Mouse (Mus musculus) lung, postnatal 10 days (tissue): ENCODE results near the gene Ncor1.
A peak's percentile ranks its signal among the peaks of the same experiment; 100 is the strongest.
"Not testable (repeated sequence)": the region's sequence is repeated elsewhere in the genome, so short reads cannot be mapped to it uniquely, and the experiment has no call there.

Source experiments
- DNase-seq: peaks from one replicate; pipeline ENCODE4 v3.0.0; 2021

Gene Ncor1

GRCm38 (mm10) chr11:62458276-62458724 lies at the start of gene Ncor1, which contains the start of gene Pigl:
TSS of gene Ncor1 (minus strand) at chr11:62458541.
TSS of gene Pigl (plus strand) at chr11:62458460.
- DNase-seq, result peak; percentile 90

- no peak for DNase-seq
Observed at GRCm38 (mm10) chr11:62507683-62508082, 49.3 kb upstream of the Ncor1 start.

GRCm38 (mm10) chr11:62500529-62500928 lies 42.2 kb upstream of the Ncor1 start:
- no peak for DNase-seq

GRCm38 (mm10) chr11:62498802-62499201 lies 40.5 kb upstream of the Ncor1 start:
- no peak for DNase-seq

- DNase-seq, result no peak
Observed at GRCm38 (mm10) chr11:62497181-62497580, 38.8 kb upstream of the Ncor1 start.

- peak; percentile 56 for DNase-seq
Observed at GRCm38 (mm10) chr11:62496151-62496715, 37.9 kb upstream of the Ncor1 start.

- peak; percentile 71 for DNase-seq
Observed at GRCm38 (mm10) chr11:62495276-62495801, 37.0 kb upstream of the Ncor1 start.

- peak; percentile 88 for DNase-seq
Observed at GRCm38 (mm10) chr11:62494754-62495275, 36.5 kb upstream of the Ncor1 start.

- DNase-seq, result no peak
Observed at GRCm38 (mm10) chr11:62493701-62494100, 35.4 kb upstream of the Ncor1 start.

DNA sequence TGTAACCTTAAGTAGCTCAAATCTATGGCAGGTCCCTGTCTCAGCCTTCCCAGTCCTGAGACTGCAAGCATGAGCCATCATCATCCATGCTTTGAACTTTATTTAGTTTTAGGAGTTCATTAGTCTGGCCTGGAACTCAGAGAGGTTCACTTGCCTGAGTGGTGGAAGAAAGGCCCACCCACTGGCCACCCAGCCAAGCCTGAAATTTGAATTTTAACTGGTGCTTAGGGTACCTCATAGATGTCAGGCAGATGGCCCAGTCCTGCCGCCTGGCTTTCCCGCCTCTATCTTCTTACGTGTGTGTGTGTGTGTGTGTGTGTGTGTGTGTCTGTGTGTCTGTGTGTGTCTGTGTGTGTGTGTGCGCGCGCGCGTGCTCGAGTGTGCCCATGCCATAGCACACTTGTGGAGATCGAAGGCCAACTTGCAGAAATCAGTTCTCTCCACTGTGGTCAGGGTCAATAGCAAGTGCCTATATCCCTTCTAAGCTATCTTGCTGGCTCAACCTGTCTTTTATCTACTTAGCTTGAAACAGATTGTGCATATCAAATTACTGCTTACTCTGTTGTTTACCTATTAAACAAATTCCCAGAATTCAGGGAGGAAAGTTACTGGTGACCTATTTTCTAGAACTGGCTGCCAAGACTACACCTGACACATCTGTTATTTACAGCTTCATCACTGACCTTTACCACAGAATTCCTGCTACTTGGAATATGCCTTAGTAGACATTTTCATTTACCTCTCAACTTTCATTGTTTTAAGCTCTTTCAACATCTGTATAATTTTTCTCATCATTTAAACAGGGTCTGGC lies 29.4 kb upstream of the Ncor1 start:
- DNase-seq, result no peak

- DNase-seq, result no peak
Observed at GRCm38 (mm10) chr11:62486949-62487348, 28.6 kb upstream of the Ncor1 start.

DNA sequence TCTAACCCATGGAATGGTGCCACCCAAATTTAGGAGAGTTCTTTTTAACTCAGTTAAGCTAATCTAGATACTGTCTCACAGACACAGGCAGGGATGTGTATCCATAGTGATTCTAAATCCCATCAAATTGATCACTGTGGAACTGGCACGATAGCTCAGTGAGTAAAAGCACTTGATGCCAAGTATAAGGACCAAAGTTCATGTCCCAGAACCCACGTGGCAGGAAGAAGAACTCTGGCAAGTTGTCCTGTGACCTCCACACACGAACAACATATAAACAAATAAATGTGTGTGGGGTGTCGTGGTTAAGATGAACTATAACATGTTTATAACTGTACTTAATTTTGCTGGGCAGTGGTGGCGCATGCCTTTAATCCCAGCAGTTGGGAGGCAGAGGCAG lies 21.2 kb upstream of the Ncor1 start:
- DNase-seq, result no peak

DNA sequence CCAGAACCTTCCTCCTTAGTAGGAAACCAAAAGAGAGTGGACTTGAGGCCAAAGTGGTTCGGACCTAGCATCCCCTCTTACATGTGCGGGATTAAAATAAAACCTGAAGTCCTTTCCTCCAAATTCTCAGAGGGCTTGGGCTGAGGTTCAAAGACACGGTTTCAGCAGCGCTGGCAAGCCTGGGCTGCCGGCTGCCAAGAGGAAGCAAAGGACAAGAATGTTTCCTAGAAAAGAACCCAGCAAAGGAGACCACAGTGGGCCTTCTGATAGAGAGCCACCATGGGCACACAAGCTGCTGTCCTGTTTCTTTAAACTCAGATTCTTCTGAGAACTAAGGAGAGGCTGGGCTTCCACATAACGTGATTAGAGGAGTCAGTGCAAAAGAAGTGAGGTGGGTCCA lies 20.6 kb upstream of the Ncor1 start:
- DNase-seq, result no peak

GRCm38 (mm10) chr11:62476156-62476555 lies 17.8 kb upstream of the Ncor1 start:
- no peak for DNase-seq

DNA sequence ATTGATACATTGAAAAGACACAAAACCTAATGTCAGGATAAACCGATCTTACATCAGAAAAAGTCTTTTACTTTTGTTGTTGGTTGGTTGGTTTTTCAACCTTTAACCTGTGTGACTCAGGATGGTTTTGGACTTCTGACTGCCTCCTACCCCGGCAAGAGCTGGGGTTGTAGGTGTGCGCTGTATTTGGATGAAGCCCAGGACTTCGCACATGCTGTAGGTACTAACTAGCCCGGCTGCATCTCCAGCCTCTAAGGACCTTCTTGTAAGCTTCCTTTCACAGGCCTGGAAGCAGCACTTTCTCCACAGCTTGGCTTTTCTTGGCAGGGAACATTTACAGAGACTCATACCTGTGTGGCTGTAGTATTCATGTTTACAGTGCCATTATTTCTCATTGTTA lies 15.2 kb upstream of the Ncor1 start:
- no peak for DNase-seq

DNA sequence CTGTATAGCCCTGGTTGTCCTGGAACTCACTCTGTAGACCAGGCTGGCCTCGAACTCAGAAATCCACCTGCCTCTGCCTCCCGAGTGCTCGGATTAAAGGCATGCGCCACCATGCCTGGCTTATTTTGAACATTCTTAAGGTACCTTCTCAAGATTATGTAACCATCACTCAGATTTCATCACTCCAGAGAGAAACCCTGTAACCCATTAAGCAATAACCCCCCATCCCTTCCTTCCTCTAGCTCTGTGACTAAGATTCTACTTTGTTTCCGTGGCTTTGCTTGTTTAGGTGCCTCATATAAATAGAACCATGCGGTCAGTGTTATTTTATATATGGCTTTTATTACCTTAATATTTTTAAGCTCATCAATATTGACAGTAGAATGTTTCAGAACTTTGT lies 12.1 kb upstream of the Ncor1 start:
- no peak for DNase-seq

DNA sequence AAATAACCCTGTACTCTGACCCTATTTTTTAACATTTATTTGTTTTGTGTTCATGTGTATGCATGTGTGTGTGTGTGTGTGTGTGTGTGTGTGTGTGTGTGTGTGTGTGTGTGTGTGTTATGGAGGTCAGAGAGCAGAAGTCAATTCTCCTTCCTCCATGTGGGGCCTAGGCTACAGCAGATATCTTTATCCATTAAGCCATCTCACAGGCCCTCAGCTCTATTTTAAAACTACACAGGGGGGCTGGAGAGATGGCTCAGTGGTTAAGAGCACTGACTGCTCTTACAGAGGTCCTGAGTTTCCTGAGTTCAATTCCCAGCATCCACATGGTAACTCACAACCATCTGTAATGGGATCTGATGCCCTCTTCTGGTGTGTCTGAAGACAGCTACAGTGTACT lies 8.9 kb upstream of the Ncor1 start:
- not testable (repeated sequence) for DNase-seq

DNA sequence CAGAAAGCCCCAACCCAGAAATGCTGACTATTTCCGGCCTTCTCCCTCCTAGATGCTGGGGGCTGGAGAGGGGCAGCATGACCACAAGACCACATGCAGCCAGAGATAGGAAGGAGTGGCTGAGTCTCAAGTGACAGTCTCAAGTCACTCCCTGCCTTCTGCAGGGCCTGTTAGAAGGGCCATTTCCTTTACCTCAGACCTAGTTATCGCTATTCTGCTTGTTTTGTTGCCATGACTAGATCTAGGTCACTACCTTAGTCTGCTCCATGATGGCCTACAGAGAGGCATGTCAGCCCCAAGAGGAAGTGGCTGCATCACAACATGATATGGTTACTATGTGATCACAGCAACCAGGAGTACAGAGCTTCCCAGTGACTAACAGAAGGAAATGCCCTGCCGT lies 8.2 kb upstream of the Ncor1 start:
- no peak for DNase-seq

DNA sequence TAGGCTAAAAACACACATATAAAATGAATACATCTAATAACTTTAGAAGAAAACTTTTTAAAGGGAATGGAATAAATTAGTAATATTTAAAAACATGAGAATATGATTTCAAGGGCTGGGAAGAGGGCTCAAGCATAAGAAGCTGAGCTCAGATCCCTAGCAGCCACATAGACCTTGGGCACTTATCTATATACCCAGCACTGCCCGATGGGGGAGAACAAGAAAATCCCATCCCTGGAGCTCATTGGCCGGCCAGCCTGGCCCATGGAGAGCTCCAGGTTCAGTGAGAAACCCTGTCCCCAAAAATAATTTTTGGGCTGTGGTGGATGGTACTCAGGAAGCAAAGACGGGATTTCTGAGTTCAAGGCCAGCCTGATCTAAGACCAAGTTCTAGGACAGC lies 7.5 kb upstream of the Ncor1 start:
- no peak for DNase-seq

DNA sequence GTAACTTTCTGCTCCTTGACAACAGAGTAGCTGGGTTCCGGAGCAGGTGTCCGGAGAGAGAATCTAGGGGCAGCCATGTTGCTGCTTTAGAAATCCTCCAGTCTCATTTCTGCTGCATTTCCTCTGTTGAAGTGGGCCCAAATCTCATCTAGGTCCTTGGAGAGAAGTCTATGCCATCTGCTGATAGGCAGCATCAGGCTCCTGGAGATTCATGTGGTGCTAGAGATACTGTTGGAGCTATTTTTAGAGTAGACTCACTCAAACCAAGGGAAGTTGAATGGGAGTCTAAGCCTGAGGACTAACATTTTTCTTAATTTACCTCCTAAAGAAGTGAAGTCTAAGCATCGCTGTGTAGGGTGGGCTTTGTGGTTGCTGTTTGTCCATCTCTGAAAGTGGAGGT lies 6.4 kb upstream of the Ncor1 start:
- no peak for DNase-seq

DNA sequence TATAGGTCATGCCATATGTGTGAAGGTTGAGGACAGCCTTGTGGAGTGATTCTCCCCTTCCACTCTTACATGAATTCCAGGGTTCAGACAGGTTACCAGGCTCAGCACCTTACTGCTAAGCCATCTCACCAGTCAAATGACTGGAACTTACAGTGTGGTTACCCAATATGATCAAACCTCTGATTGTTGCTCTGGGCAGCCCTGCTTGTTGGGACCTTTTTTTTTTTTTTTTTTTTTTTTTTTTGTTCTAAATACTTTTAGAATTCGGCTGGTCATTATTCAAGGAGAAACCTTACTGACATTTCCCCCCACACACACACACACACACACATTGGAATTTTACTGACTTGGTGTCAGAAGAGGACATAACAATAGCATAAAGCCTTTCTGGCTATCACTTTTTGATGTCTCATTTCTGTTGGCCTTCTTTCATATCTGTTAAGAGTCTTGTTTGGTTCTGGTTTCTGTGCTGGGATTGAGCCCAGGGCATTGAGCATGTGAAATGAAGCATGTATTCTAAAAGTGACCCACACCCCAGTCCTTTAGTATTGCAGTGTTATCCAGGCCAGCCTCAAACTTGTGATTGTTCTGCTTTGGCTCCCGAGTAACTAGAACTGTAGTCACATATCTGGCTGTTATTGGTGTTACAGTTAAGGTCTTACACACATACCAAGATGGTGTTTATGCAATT lies 5.0 kb upstream of the Ncor1 start:
- no peak for DNase-seq

DNA sequence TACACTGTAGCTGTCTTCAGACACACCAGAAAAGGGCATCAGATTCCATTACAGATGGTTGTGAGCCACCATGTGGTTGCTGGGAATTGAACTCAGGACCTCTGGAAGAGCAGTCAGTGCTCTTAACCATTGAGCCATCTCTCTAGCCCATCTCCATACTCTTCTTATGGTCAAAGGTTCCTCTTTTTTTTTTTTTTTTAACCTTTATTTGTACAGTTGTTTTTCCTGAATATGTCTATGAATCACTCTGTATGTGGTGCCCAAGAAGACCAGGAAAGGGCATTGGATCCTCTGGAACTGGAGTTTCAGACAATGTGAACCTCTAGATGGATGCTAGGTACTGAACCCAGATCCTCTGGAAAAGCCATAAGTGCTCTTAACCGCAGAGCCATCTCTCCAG lies 4.2 kb upstream of the Ncor1 start:
- not testable (repeated sequence) for DNase-seq

- no peak for DNase-seq
Observed at GRCm38 (mm10) chr11:62458780-62459179, 439 bp upstream of the Ncor1 start.
